ENCODE assay signal across 8 mouse cellular contexts in the genomic region with DNA sequence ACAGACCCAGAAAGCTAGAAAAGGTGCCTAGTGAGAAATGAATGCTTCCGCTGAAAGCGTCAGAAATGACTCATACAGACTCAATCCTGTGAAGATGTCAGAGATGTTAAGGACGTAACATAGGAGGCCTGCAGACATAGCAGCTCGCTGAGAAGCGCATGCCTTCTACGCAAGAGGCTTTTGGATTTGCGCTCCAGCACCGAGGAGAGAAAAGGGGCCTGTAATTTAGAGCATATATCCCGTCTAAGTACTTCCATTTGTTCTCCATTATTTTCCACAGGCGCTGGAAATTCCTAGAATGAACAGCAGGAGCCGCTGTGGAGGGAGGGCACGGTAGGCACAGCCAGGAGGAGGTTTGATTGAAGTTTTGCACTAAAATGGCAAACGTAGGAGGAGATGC. TPM values are rescaled to one million over a fixed set of nuclear protein-coding genes. Genes with fewer than 3 reads are reported as not detected.
A peak's percentile ranks its signal among the peaks of the same experiment; 100 is the strongest.
DNase-seq lines count a peak whose midpoint lies in the region; ATAC-seq lines count a peak whose summit lies in the region.

No protein-coding gene starts in this region.

- peak overlapping the region; percentile 48; the same call in 1 of the 2 replicates for H3K27ac ChIP-seq in embryonic facial prominence, embryonic 14.5 days (replicated peaks; ENCODE audit: low read depth, low read length)
- H3K27ac ChIP-seq in limb, embryonic 13.5 days, result no peak overlapping the region
- H3K27ac ChIP-seq in midbrain, embryonic 14.5 days (replicated peaks; ENCODE audit: low read depth, low read length), result peak overlapping the region; percentile 83

- 8% methylated on average over 13 of the region's 13 CpGs for WGBS in embryonic facial prominence, embryonic 14.5 days
- 11% methylated on average over 13 of the region's 13 CpGs for WGBS in limb, embryonic 13.5 days
- 13% methylated on average over 13 of the region's 13 CpGs for WGBS in midbrain, embryonic 14.5 days

- DNase-seq in A20 (ENCODE audit: low read depth, low spot score), result peak; percentile 69
- DNase-seq in adrenal gland, postnatal 25 days, result peak; percentile 74
- DNase-seq in embryonic facial prominence, embryonic 14.5 days (ENCODE audit: low spot score), result peak; percentile 63
- DNase-seq in heart, adult 8-10 months (ENCODE audit: low spot score), result peak; percentile 72
- peak; percentile 67 to 82 for DNase-seq in kidney, adult 8-10 months
- peak; percentile 86 for DNase-seq in midbrain, embryonic 14.5 days
- peak; percentile 29 to 50 for DNase-seq in spleen, postnatal 36 days (ENCODE audit: low spot score in 2 of 2)

- H3K4me2 ChIP-seq in embryonic facial prominence, embryonic 14.5 days (ENCODE audit: low read depth, low read length), result peak overlapping the region; percentile 63
- H3K4me2 ChIP-seq in limb, embryonic 13.5 days (replicated peaks), result peak overlapping the region; percentile 58
- peak overlapping the region; percentile 66 for H3K4me2 ChIP-seq in midbrain, embryonic 14.5 days (ENCODE audit: low read length)

- no peaks in the 10 kb centered on the region for H3K36me3 ChIP-seq in embryonic facial prominence, embryonic 14.5 days (ENCODE audit: control insufficient read depth, insufficient read depth, low read length)
- no peaks in the 10 kb centered on the region for H3K36me3 ChIP-seq in limb, embryonic 13.5 days
- H3K36me3 ChIP-seq in midbrain, embryonic 14.5 days (ENCODE audit: control insufficient read depth, insufficient read depth, low read length), result no peaks in the 10 kb centered on the region

- H3K27me3 ChIP-seq in embryonic facial prominence, embryonic 14.5 days (replicated peaks; ENCODE audit: control insufficient read depth, insufficient read depth, low read length), result no peaks in the 10 kb centered on the region
- H3K27me3 ChIP-seq in limb, embryonic 13.5 days, result no peaks in the 10 kb centered on the region
- no peaks in the 10 kb centered on the region for H3K27me3 ChIP-seq in midbrain, embryonic 14.5 days (ENCODE audit: control insufficient read depth, insufficient read depth, low read length)

- ATAC-seq in embryonic facial prominence, embryonic 14.5 days (ENCODE audit: low read depth), result no peak
- ATAC-seq in limb, embryonic 13.5 days (ENCODE audit: low FRiP score, low read depth), result 0 out of 2 replicates have a peak, but pooled peaks have one; percentile 10
- ATAC-seq in midbrain, embryonic 14.5 days (ENCODE audit: low FRiP score, low TSS enrichment), result no peak

- peak overlapping the region; percentile 51 for H3K4me3 ChIP-seq in embryonic facial prominence, embryonic 14.5 days (ENCODE audit: low read depth, low read length)
- H3K4me3 ChIP-seq in limb, embryonic 13.5 days, result peak overlapping the region; percentile 60
- peak overlapping the region; percentile 62 for H3K4me3 ChIP-seq in midbrain, embryonic 14.5 days (replicated peaks; ENCODE audit: low read depth, low read length)

- H3K9ac ChIP-seq in embryonic facial prominence, embryonic 14.5 days (ENCODE audit: low read depth, low read length), result peak overlapping the region; percentile 28; the same call in 1 of the 2 replicates
- H3K9ac ChIP-seq in limb, embryonic 13.5 days, result peak overlapping the region; percentile 32; the same call in 1 of the 2 replicates
- peak overlapping the region; percentile 44 for H3K9ac ChIP-seq in midbrain, embryonic 14.5 days (replicated peaks; ENCODE audit: low read length)

- no peaks in the 10 kb centered on the region for H3K9me3 ChIP-seq in embryonic facial prominence, embryonic 14.5 days (ENCODE audit: control insufficient read depth, low read length)
- H3K9me3 ChIP-seq in limb, embryonic 13.5 days, result no peaks in the 10 kb centered on the region
- H3K9me3 ChIP-seq in midbrain, embryonic 14.5 days (ENCODE audit: control insufficient read depth, low read length), result no peaks in the 10 kb centered on the region

- peaks cover 5% of the 10 kb centered on the region for H3K4me1 ChIP-seq in embryonic facial prominence, embryonic 14.5 days (ENCODE audit: control insufficient read depth, insufficient read depth, low read length)
- peaks cover 16% of the 10 kb centered on the region for H3K4me1 ChIP-seq in limb, embryonic 13.5 days
- H3K4me1 ChIP-seq in midbrain, embryonic 14.5 days (ENCODE audit: control insufficient read depth, insufficient read depth, low read length), result peaks cover 5% of the 10 kb centered on the region; the same call in 1 of the 2 replicates

RNA-seq across cellular contexts. Expression of a gene that starts 5.8 kb away (rescaled TPM):
- 14.4 and 17.3 TPM in 2 replicates for total RNA-seq in adrenal gland, postnatal 25 days (2021)
- polyA plus RNA-seq in embryonic facial prominence, embryonic 14.5 days (2014; fragmentation: Nextera tagmentation; extraction: Ambion mirVana), result 14.2 and 14.7 TPM in 2 replicates
- total RNA-seq in heart, adult 8-10 months (2022), result 1 to 10 TPM; 3.0 to 5.0 (median 3.5) TPM
- 26.7 and 26.8 TPM in 2 replicates for polyA plus RNA-seq in limb, embryonic 13.5 days (2015; fragmentation: Nextera tagmentation; extraction: Ambion mirVana)
- 14.2 and 24.9 TPM in 2 replicates for polyA plus RNA-seq in midbrain, embryonic 14.5 days (2014; fragmentation: Nextera tagmentation; extraction: Ambion mirVana)

RNA-seq across cellular contexts. Expression of a gene that starts 26.5 kb away (rescaled TPM):
- not detected in 2 replicates for total RNA-seq in adrenal gland, postnatal 25 days (2021)
- 0.22 and 0.45 TPM in 2 replicates for polyA plus RNA-seq in embryonic facial prominence, embryonic 14.5 days (2014; fragmentation: Nextera tagmentation; extraction: Ambion mirVana)
- total RNA-seq in heart, adult 8-10 months (2022), result not detected
- 0.09 TPM in 1 of 2 replicates, not detected in the other for polyA plus RNA-seq in limb, embryonic 13.5 days (2015; fragmentation: Nextera tagmentation; extraction: Ambion mirVana)
- not detected in 2 replicates for polyA plus RNA-seq in midbrain, embryonic 14.5 days (2014; fragmentation: Nextera tagmentation; extraction: Ambion mirVana)

RNA-seq across cellular contexts. Expression of a gene that starts 29.1 kb away (rescaled TPM):
- 53.1 and 53.4 TPM in 2 replicates for total RNA-seq in adrenal gland, postnatal 25 days (2021)
- polyA plus RNA-seq in embryonic facial prominence, embryonic 14.5 days (2014; fragmentation: Nextera tagmentation; extraction: Ambion mirVana), result 42.3 TPM in 2 replicates
- total RNA-seq in heart, adult 8-10 months (2022), result 10 to 100 TPM; 41.4 to 45.8 (median 45.2) TPM
- 32.6 and 38.8 TPM in 2 replicates for polyA plus RNA-seq in limb, embryonic 13.5 days (2015; fragmentation: Nextera tagmentation; extraction: Ambion mirVana)
- polyA plus RNA-seq in midbrain, embryonic 14.5 days (2014; fragmentation: Nextera tagmentation; extraction: Ambion mirVana), result 38.1 and 43.3 TPM in 2 replicates

RNA-seq across cellular contexts. Expression of a gene that starts 29.5 kb away (rescaled TPM):
- total RNA-seq in adrenal gland, postnatal 25 days (2021), result 41.7 and 64.5 TPM in 2 replicates
- polyA plus RNA-seq in embryonic facial prominence, embryonic 14.5 days (2014; fragmentation: Nextera tagmentation; extraction: Ambion mirVana), result 23.2 and 27.3 TPM in 2 replicates
- 10 to 100 TPM; 25.4 to 36.8 (median 30.4) TPM for total RNA-seq in heart, adult 8-10 months (2022)
- 35.7 and 36.9 TPM in 2 replicates for polyA plus RNA-seq in limb, embryonic 13.5 days (2015; fragmentation: Nextera tagmentation; extraction: Ambion mirVana)
- 39.6 and 40.7 TPM in 2 replicates for polyA plus RNA-seq in midbrain, embryonic 14.5 days (2014; fragmentation: Nextera tagmentation; extraction: Ambion mirVana)
